Mouse (Mus musculus) C2C12 (cell line): ENCODE measurements at regions not wholly inside any gene's neighbourhood (a gene's known extent, or its start where the extent isn't known, plus 50 kb on each side); places are given as distances from the start of the nearest gene placed in this dataset.

Experiments used
- CEBPB ChIP-seq: IDR thresholded peaks from one replicate; pipeline ENCODE4 v1.6.1; 2011; ENCODE audit warnings: low read depth, mild to moderate bottlenecking, control low read depth, moderate library complexity
- CTCF ChIP-seq: IDR thresholded peaks from one replicate; pipeline ENCODE4 v1.5.1; 2011; ENCODE audit not compliant: control insufficient read depth, insufficient read depth, insufficient read length
- FOSL1 ChIP-seq: IDR thresholded peaks from one replicate; pipeline ENCODE4 v1.8.0; 2011; ENCODE audit warnings: mild to moderate bottlenecking, low read length; ENCODE audit not compliant: poor library complexity, insufficient read depth, severe bottlenecking
- MYOD1 ChIP-seq: IDR thresholded peaks from one replicate; pipeline ENCODE4 v1.6.1; 2011; ENCODE audit warnings: low read depth; ENCODE audit not compliant: control insufficient read depth, insufficient read length

- TF ChIP-seq CTCF (no peak), MYOD1 (no peak), FOSL1 (no peak), CEBPB (no peak)
Measured at GRCm38 (mm10) chr4:143042806-143043205, 170.0 kb downstream of the Prdm2 start.
